Mouse (Mus musculus): ENCODE results near the gene Fam193a. TPM values are rescaled to one million over a fixed set of nuclear protein-coding genes. Genes with fewer than 3 reads are reported as not detected.

The Fam193a gene
- polyA plus RNA-seq, 1 experiment = 137 TPM

- no peak overlapping the region for H3K4me3 ChIP-seq (ENCODE audit: control insufficient read depth, low read depth, low read length)
- no peaks in the 10 kb centered on the region for H3K4me1 ChIP-seq (ENCODE audit: control insufficient read depth, insufficient read depth, low read length)
- H3K36me3 ChIP-seq (ENCODE audit: control insufficient read depth, insufficient read depth, low read length) = peaks cover 4% of the 10 kb centered on the region
- no peaks in the 10 kb centered on the region for H3K27me3 ChIP-seq (ENCODE audit: control insufficient read depth, insufficient read depth, low read length)
- H3K27ac ChIP-seq (ENCODE audit: control insufficient read depth, insufficient read depth, low read depth, low read length) = no peak overlapping the region
- no peak for TF ChIP-seq POLR2A (IDR thresholded peaks at IDR 0.05; ENCODE audit: control insufficient read depth, low read depth, low read length)
- TF ChIP-seq CTCF (IDR thresholded peaks at IDR 0.05; ENCODE audit: control insufficient read depth, insufficient read depth, insufficient replicate concordance, low read depth, low read length) = no peak
Measured at GRCm38 (mm10) chr5:34433786-34434185, 64.1 kb downstream of the Fam193a start.

- H3K36me3 ChIP-seq (ENCODE audit: control insufficient read depth, insufficient read depth, low read length) = peaks cover 4% of the 10 kb centered on the region
- no peaks in the 10 kb centered on the region for H3K27me3 ChIP-seq (ENCODE audit: control insufficient read depth, insufficient read depth, low read length)
- H3K4me1 ChIP-seq (ENCODE audit: control insufficient read depth, insufficient read depth, low read length) = no peaks in the 10 kb centered on the region
- no peak overlapping the region for H3K4me3 ChIP-seq (ENCODE audit: control insufficient read depth, low read depth, low read length)
- TF ChIP-seq POLR2A (IDR thresholded peaks at IDR 0.05; ENCODE audit: control insufficient read depth, low read depth, low read length) (no peak), CTCF (IDR thresholded peaks at IDR 0.05; ENCODE audit: control insufficient read depth, insufficient read depth, insufficient replicate concordance, low read depth, low read length) (no peak)
- no peak overlapping the region for H3K27ac ChIP-seq (ENCODE audit: control insufficient read depth, insufficient read depth, low read depth, low read length)
Measured at GRCm38 (mm10) chr5:34434241-34434640, 64.5 kb downstream of the Fam193a start.

GRCm38 (mm10) chr5:34438052-34438451 is 68.3 kb downstream of the Fam193a start:
- Histone ChIP-seq H3K36me3 (ENCODE audit: control insufficient read depth, insufficient read depth, low read length) (peaks cover 4% of the 10 kb centered on the region), H3K4me3 (ENCODE audit: control insufficient read depth, low read depth, low read length) (no peak overlapping the region), H3K27ac (ENCODE audit: control insufficient read depth, insufficient read depth, low read depth, low read length) (no peak overlapping the region), H3K4me1 (ENCODE audit: control insufficient read depth, insufficient read depth, low read length) (no peaks in the 10 kb centered on the region), H3K27me3 (ENCODE audit: control insufficient read depth, insufficient read depth, low read length) (no peaks in the 10 kb centered on the region)
- TF ChIP-seq POLR2A (IDR thresholded peaks at IDR 0.05; ENCODE audit: control insufficient read depth, low read depth, low read length) (no peak), CTCF (IDR thresholded peaks at IDR 0.05; ENCODE audit: control insufficient read depth, insufficient read depth, insufficient replicate concordance, low read depth, low read length) (no peak)

- H3K4me3 ChIP-seq (ENCODE audit: control insufficient read depth, low read depth, low read length) = no peak overlapping the region
- H3K36me3 ChIP-seq (ENCODE audit: control insufficient read depth, insufficient read depth, low read length) = peaks cover 4% of the 10 kb centered on the region
- no peaks in the 10 kb centered on the region for H3K4me1 ChIP-seq (ENCODE audit: control insufficient read depth, insufficient read depth, low read length)
- no peaks in the 10 kb centered on the region for H3K27me3 ChIP-seq (ENCODE audit: control insufficient read depth, insufficient read depth, low read length)
- TF ChIP-seq CTCF (IDR thresholded peaks at IDR 0.05; ENCODE audit: control insufficient read depth, insufficient read depth, insufficient replicate concordance, low read depth, low read length) (no peak), POLR2A (IDR thresholded peaks at IDR 0.05; ENCODE audit: control insufficient read depth, low read depth, low read length) (no peak)
- no peak overlapping the region for H3K27ac ChIP-seq (ENCODE audit: control insufficient read depth, insufficient read depth, low read depth, low read length)
Measured at GRCm38 (mm10) chr5:34438659-34439058, 68.9 kb downstream of the Fam193a start.

- Histone ChIP-seq H3K36me3 (ENCODE audit: control insufficient read depth, insufficient read depth, low read length) (peaks cover 5% of the 10 kb centered on the region), H3K27me3 (ENCODE audit: control insufficient read depth, insufficient read depth, low read length) (no peaks in the 10 kb centered on the region), H3K4me3 (ENCODE audit: control insufficient read depth, low read depth, low read length) (no peak overlapping the region), H3K27ac (ENCODE audit: control insufficient read depth, insufficient read depth, low read depth, low read length) (no peak overlapping the region), H3K4me1 (ENCODE audit: control insufficient read depth, insufficient read depth, low read length) (no peaks in the 10 kb centered on the region)
- TF ChIP-seq CTCF (IDR thresholded peaks at IDR 0.05; ENCODE audit: control insufficient read depth, insufficient read depth, insufficient replicate concordance, low read depth, low read length) = no peak
- no peak for TF ChIP-seq POLR2A (IDR thresholded peaks at IDR 0.05; ENCODE audit: control insufficient read depth, low read depth, low read length)
Measured at GRCm38 (mm10) chr5:34439768-34440167, 70.0 kb downstream of the Fam193a start.

GRCm38 (mm10) chr5:34441797-34442196 is 72.1 kb downstream of the Fam193a start:
- Histone ChIP-seq H3K36me3 (ENCODE audit: control insufficient read depth, insufficient read depth, low read length) (peaks cover 6% of the 10 kb centered on the region), H3K4me1 (ENCODE audit: control insufficient read depth, insufficient read depth, low read length) (no peaks in the 10 kb centered on the region), H3K4me3 (ENCODE audit: control insufficient read depth, low read depth, low read length) (no peak overlapping the region), H3K27ac (ENCODE audit: control insufficient read depth, insufficient read depth, low read depth, low read length) (no peak overlapping the region), H3K27me3 (ENCODE audit: control insufficient read depth, insufficient read depth, low read length) (no peaks in the 10 kb centered on the region)
- TF ChIP-seq POLR2A (IDR thresholded peaks at IDR 0.05; ENCODE audit: control insufficient read depth, low read depth, low read length) (no peak), CTCF (IDR thresholded peaks at IDR 0.05; ENCODE audit: control insufficient read depth, insufficient read depth, insufficient replicate concordance, low read depth, low read length) (no peak)

- no peak overlapping the region for H3K27ac ChIP-seq (ENCODE audit: control insufficient read depth, insufficient read depth, low read depth, low read length)
- no peaks in the 10 kb centered on the region for H3K4me1 ChIP-seq (ENCODE audit: control insufficient read depth, insufficient read depth, low read length)
- TF ChIP-seq POLR2A (IDR thresholded peaks at IDR 0.05; ENCODE audit: control insufficient read depth, low read depth, low read length) (no peak), CTCF (IDR thresholded peaks at IDR 0.05; ENCODE audit: control insufficient read depth, insufficient read depth, insufficient replicate concordance, low read depth, low read length) (no peak)
- no peak overlapping the region for H3K4me3 ChIP-seq (ENCODE audit: control insufficient read depth, low read depth, low read length)
- peaks cover 4% of the 10 kb centered on the region for H3K36me3 ChIP-seq (ENCODE audit: control insufficient read depth, insufficient read depth, low read length)
- no peaks in the 10 kb centered on the region for H3K27me3 ChIP-seq (ENCODE audit: control insufficient read depth, insufficient read depth, low read length)
Measured at GRCm38 (mm10) chr5:34446207-34446606, 76.5 kb downstream of the Fam193a start.

- TF ChIP-seq POLR2A (IDR thresholded peaks at IDR 0.05; ENCODE audit: control insufficient read depth, low read depth, low read length) (no peak), CTCF (IDR thresholded peaks at IDR 0.05; ENCODE audit: control insufficient read depth, insufficient read depth, insufficient replicate concordance, low read depth, low read length) (no peak)
- Histone ChIP-seq H3K4me3 (ENCODE audit: control insufficient read depth, low read depth, low read length) (no peak overlapping the region), H3K27ac (ENCODE audit: control insufficient read depth, insufficient read depth, low read depth, low read length) (no peak overlapping the region), H3K27me3 (ENCODE audit: control insufficient read depth, insufficient read depth, low read length) (no peaks in the 10 kb centered on the region), H3K4me1 (ENCODE audit: control insufficient read depth, insufficient read depth, low read length) (no peaks in the 10 kb centered on the region), H3K36me3 (ENCODE audit: control insufficient read depth, insufficient read depth, low read length) (peaks cover 5% of the 10 kb centered on the region)
Measured at GRCm38 (mm10) chr5:34458994-34459393, 89.3 kb downstream of the Fam193a start.

Data from testis, adult 2 months (tissue).